Mouse (Mus musculus): ENCODE measurements around the gene Haghl.
A peak's percentile ranks its signal among the peaks of the same experiment; 100 is the strongest.

The Haghl gene

DNA sequence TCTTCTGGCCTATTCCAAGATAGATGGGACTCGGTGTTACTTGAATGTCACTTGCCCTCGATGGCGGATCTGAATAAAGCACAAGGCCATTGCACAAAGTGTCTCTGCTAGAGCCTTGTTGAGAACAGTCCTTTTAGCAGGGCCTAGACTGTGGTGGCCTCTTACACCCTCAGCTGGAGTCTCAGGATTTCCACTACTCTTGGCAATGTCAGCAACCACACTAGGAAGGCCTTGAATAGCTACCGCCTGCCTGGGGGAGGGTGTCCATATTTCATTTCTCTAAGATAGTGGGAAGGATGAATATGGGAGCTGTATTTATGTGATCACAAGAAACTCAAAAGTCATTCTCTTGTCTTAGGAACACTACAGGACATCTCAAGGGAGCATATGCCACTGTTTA lies 37.2 kb downstream of the Haghl start:
- DNase-seq (ENCODE audit: low read depth, low spot score): no peak

GRCm38 (mm10) chr17:25744311-25744710 lies 41.2 kb downstream of the Haghl start:
- no peak for DNase-seq (ENCODE audit: low read depth, low spot score)

GRCm38 (mm10) chr17:25743831-25744230 lies 41.6 kb downstream of the Haghl start:
- DNase-seq (ENCODE audit: low read depth, low spot score): no peak

DNA sequence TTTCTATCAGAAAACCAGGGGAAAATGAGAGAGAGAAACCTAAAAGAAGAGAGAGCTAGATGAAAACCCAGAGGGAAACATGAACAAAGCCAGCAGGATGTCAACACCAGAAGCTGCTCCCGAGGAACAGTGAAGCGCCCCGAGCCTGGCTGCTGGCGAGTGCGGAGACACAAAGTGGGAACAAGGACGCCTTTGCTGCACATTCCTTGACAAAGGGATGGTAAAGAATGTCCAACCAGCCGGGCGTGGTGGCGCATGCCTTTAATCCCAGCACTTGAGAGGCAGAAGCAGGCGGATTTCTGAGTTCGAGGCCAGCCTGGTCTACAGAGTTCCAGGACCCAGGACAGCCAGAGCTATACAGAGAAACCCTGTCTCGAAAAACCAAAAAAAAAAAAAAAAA lies 44.0 kb downstream of the Haghl start:
- DNase-seq (ENCODE audit: low read depth, low spot score): peak; percentile 32

GRCm38 (mm10) chr17:25738861-25739260 lies 46.6 kb downstream of the Haghl start:
- no peak for DNase-seq (ENCODE audit: low read depth, low spot score)

DNA sequence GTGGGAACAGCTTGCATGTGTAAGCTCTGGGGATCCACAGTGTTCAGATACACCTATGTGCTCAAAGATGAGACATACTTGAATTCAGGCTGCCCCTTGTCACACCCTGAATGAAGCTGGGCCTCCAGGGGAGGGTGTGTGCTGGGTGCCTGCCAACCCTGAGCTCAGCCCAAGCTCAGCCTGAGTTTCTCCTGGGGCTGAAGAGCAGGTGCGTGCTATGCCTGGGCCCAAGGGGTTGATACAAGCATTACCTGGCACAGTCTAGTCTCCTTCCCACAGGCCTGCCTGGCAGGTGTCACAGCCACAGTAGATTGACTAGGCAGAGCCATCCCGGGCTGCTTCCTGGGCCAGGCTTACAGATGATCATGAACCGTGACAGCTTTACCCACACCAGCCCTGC lies 49.7 kb downstream of the Haghl start, which contains the start of gene Mslnl:
TSS of gene Mslnl (plus strand) at position 298 of the 400 bp plus-strand sequence.
- DNase-seq (ENCODE audit: low read depth, low spot score): no peak

GRCm38 (mm10) chr17:25735246-25735645 lies 50.2 kb downstream of the Haghl start:
- no peak for DNase-seq (ENCODE audit: low read depth, low spot score)

DNA sequence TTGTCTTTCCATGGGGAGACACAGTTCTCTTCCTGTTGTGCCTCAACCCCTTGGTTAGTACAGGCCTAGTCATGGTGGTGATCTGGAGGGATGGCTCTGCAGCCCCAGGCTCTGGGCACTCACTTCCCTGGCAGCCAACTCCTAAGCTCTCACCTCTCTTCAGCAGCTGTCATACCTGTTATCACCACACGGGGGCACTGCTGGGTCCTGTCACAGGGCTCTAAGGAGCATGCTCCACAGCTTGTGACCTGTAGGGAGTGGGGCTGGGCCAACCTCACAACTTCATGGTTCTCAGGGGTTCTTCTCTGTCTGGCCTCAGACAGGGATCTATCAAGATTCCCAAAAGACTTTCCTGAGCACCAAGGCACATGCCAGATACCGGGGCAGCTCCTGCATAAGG lies 53.4 kb downstream of the Haghl start:
- DNase-seq (ENCODE audit: low read depth, low spot score): peak; percentile 50

All from ES-CJ7 (cell line).